Mouse (Mus musculus) liver, postnatal 0 days (tissue): ENCODE data around the gene Mob1a.

Source experiments
- CTCF ChIP-seq: sonication (generic); IDR thresholded peaks from 2 replicates; pipeline ENCODE4 v1.5.1; 2016; ENCODE audit warnings: antibody characterized with exemption, low read depth
- EP300 ChIP-seq: IDR thresholded peaks from 2 replicates; pipeline ENCODE4 v1.6.1; 2016; ENCODE audit warnings: antibody characterized with exemption, low read depth, mild to moderate bottlenecking

DNA sequence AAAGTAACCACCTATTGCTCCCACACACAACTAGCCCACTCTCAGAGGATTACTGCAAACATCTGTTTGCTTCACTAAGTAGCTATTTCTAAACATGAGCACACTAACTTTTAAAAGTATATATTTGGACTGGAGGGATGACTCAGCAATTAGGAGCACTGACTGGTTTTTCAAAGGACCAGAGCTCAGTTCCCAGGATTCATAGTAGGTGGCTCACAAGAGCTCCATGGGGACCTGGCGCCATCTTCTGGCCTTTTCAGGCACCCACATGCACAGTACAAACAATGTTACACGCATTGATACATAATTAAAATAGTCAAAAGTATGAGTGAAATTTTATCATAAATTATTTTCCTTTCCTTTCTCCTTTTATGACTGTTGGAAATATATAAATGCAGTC lies 46.9 kb upstream of the Mob1a start:
- TF ChIP-seq CTCF (peak; percentile 69), EP300 (no peak)
